ENCODE assay signal across 20 mouse cellular contexts in genomic region chr1:125578091-125578490, GRCm38 (mm10). TPM values are rescaled to one million over a fixed set of nuclear protein-coding genes. Genes with fewer than 3 reads are reported as not detected.
DNase-seq lines count a peak whose midpoint lies in the region; ATAC-seq and TF ChIP-seq lines count a peak whose summit lies in the region.
"Had no signal": no experiment of that assay in that cellular context is flagged by ENCODE, and none has a peak within 500 bp of the region (broad histone marks: within the 10 kb centered on the region; RNA-seq: fewer than 3 reads in every experiment).

No protein-coding gene starts in this region.

- no peak overlapping the region for H3K9ac ChIP-seq in lung, postnatal 0 days (replicated peaks; ENCODE audit: low read depth)
- H3K9ac ChIP-seq: hindbrain, embryonic 15.5 days had no signal

- H3K36me3 ChIP-seq in lung, postnatal 0 days (ENCODE audit: insufficient read depth, low read length): peaks cover 31% of the 10 kb centered on the region; the same call in 1 of the 2 replicates

- 75% methylated on average over 1 of the region's 1 CpGs for WGBS in lung, postnatal 0 days
- WGBS in lung, adult 2 months: 48% methylated on average over 1 of the region's 1 CpGs

- ATAC-seq in lung, postnatal 0 days: peak; percentile 35; the same call in 1 of the 2 replicates
- ATAC-seq: CD4-positive, CD25-positive, alpha-beta regulatory T cell, adult 4 months; forebrain, embryonic 14.5 days; intestine, embryonic 16.5 days had no signal

- H3K4me2 ChIP-seq in lung, postnatal 0 days (replicated peaks; ENCODE audit: low read depth, low read length): no peak overlapping the region
- H3K4me2 ChIP-seq: hindbrain, embryonic 15.5 days had no signal

- TF ChIP-seq POLR2A in lung, adult 2 months (IDR thresholded peaks at IDR 0.05; ENCODE audit: borderline replicate concordance, extremely low read depth, low read depth, low read length): no peak

- no peak overlapping the region for H3K4me3 ChIP-seq in lung, postnatal 0 days (ENCODE audit: low read depth, low read length)
- H3K4me3 ChIP-seq in lung, adult 2 months (replicated peaks; ENCODE audit: extremely low read depth, low read depth, low read length): no peak overlapping the region
- H3K4me3 ChIP-seq: embryonic facial prominence, embryonic 10.5 days; forebrain, embryonic 10.5 days; hindbrain, embryonic 15.5 days had no signal

- H3K27me3 ChIP-seq in lung, postnatal 0 days (replicated peaks; ENCODE audit: insufficient read depth, low read length): no peaks in the 10 kb centered on the region
- H3K27me3 ChIP-seq: hindbrain, embryonic 15.5 days had no signal

- peak; percentile 67 for DNase-seq in gastrocnemius, adult 18-20 months (ENCODE audit: low spot score)
- no peak for DNase-seq in gastrocnemius, postnatal 36 days
- peak; percentile 57 for DNase-seq in heart, adult 8-10 months (ENCODE audit: low spot score)
- no peak for DNase-seq in heart, postnatal 14 days
- DNase-seq in lung, postnatal 0 days (ENCODE audit: low spot score): peak; percentile 34
- DNase-seq in lung, adult 2 months: no peak
- peak; percentile 32 for DNase-seq in skeletal muscle tissue, adult 2 months (ENCODE audit: low read depth, low spot score)
- DNase-seq: adrenal gland, adult 8-10 months; adrenal gland, postnatal 36 days; B cell, adult 2 months; cerebellum, adult 2 months; cerebellum, postnatal 10 days; gastrocnemius, postnatal 25 days had no signal

- H3K9me3 ChIP-seq in lung, postnatal 0 days (ENCODE audit: low read length): no peaks in the 10 kb centered on the region
- H3K9me3 ChIP-seq: embryonic facial prominence, embryonic 10.5 days; forebrain, embryonic 10.5 days; G1E; hindbrain, embryonic 15.5 days had no signal

- H3K27ac ChIP-seq in lung, postnatal 0 days (ENCODE audit: low read length): no peak overlapping the region
- H3K27ac ChIP-seq: embryonic facial prominence, embryonic 10.5 days; forebrain, embryonic 10.5 days; hindbrain, embryonic 15.5 days had no signal

- peak; percentile 49 for TF ChIP-seq EP300 in lung, postnatal 0 days (IDR thresholded peaks at IDR 0.05)

- intact Hi-C loops in gastrocnemius, postnatal 36 days (cut with DNase I): no loop called here
- intact Hi-C loops in heart, postnatal 14 days (cut with DNase I): no loop called here

- H3K4me1 ChIP-seq in lung, postnatal 0 days (ENCODE audit: insufficient read depth, low read depth, low read length): no peaks in the 10 kb centered on the region
- peaks cover 6% of the 10 kb centered on the region for H3K4me1 ChIP-seq in lung, adult 2 months (ENCODE audit: control insufficient read depth, insufficient read depth, low read length)
- H3K4me1 ChIP-seq: embryonic facial prominence, embryonic 10.5 days; forebrain, embryonic 10.5 days; hindbrain, embryonic 15.5 days had no signal

- TF ChIP-seq CTCF in lung, postnatal 0 days (IDR thresholded peaks at IDR 0.05): no peak
- no peak for TF ChIP-seq CTCF in lung, adult 2 months (IDR thresholded peaks at IDR 0.05; ENCODE audit: insufficient read depth, low read length)

RNA-seq across cellular contexts. Expression of gene Slc35f5, which starts 17.7 kb away (rescaled TPM):
- total RNA-seq in gastrocnemius, adult 18-20 months (2021): 10 to 100 TPM; 17.7 to 42.4 TPM
- total RNA-seq in gastrocnemius, postnatal 36 days (2021): 10 to 100 TPM; 14.8 to 18.8 TPM
- 100 to 1,000 TPM; 108 to 143 (median 127) TPM for total RNA-seq in heart, adult 8-10 months (2022)
- total RNA-seq in heart, postnatal 14 days (2021): 100 to 1,000 TPM in 1 of 2 experiments, 10 to 100 TPM in 1; 93.9 to 118 TPM
- 50.9 and 53.5 TPM in 2 replicates for polyA plus RNA-seq in lung, postnatal 0 days (2015; fragmentation: Nextera tagmentation; extraction: Ambion mirVana)
- polyA plus RNA-seq in lung, adult 2 months (2012; rRNA removed): 18.3 and 27.3 TPM in 2 replicates

Comparison
In these comparisons a context has a peak if more than half of its experiments do, and no peak if none do; other contexts are left out.
1. DNase-seq: peak in gastrocnemius, adult 18-20 months (single experiment), heart, adult 8-10 months (single experiment), lung, postnatal 0 days (single experiment) and skeletal muscle tissue, adult 2 months (single experiment); none in gastrocnemius, postnatal 36 days (0 of 2), heart, postnatal 14 days (0 of 2) and lung, adult 2 months (single experiment).